Mouse (Mus musculus) C2C12 (cell line): Measurements from ENCODE around the gene Atp11c. TPM values are rescaled to one million over a fixed set of nuclear protein-coding genes. Genes with fewer than 3 reads are reported as not detected.

Experiments
- H3K27me3 ChIP-seq: one replicate; pipeline ENCODE4 v1.6.1; 2011; ENCODE audit not compliant: control insufficient read depth, insufficient read depth, insufficient read length
- H3K36me3 ChIP-seq: one replicate; pipeline ENCODE4 v1.6.1; 2011; ENCODE audit not compliant: control insufficient read depth, insufficient read depth
- H3K4me3 ChIP-seq: one replicate; pipeline ENCODE4 v1.5.1; 2011; ENCODE audit warnings: mild to moderate bottlenecking, control low read depth; ENCODE audit not compliant: poor library complexity, insufficient read depth, severe bottlenecking
- H3K79me2 ChIP-seq: one replicate; pipeline ENCODE4 v1.6.1; 2011; ENCODE audit not compliant: control insufficient read depth, insufficient read depth
- H3K79me3 ChIP-seq: one replicate; pipeline ENCODE4 v1.6.1; 2011; ENCODE audit warnings: low read depth, control low read depth
- H3ac ChIP-seq: one replicate; pipeline ENCODE3; 2011; ENCODE audit warnings: low read depth; ENCODE audit not compliant: control insufficient read depth, insufficient read length
- CEBPB ChIP-seq: IDR thresholded peaks from one replicate; pipeline ENCODE4 v1.6.1; 2011; ENCODE audit warnings: low read depth, mild to moderate bottlenecking, control low read depth, moderate library complexity
- CTCF ChIP-seq: IDR thresholded peaks from one replicate; pipeline ENCODE4 v1.5.1; 2011; ENCODE audit not compliant: control insufficient read depth, insufficient read depth, insufficient read length
- FOSL1 ChIP-seq: IDR thresholded peaks from one replicate; pipeline ENCODE4 v1.8.0; 2011; ENCODE audit warnings: mild to moderate bottlenecking, low read length; ENCODE audit not compliant: poor library complexity, insufficient read depth, severe bottlenecking
- MAX ChIP-seq: IDR thresholded peaks from one replicate; pipeline ENCODE4 v1.6.1; 2011; ENCODE audit warnings: mild to moderate bottlenecking, control low read depth
- MYOD1 ChIP-seq: IDR thresholded peaks from one replicate; pipeline ENCODE4 v1.6.1; 2011; ENCODE audit warnings: low read depth; ENCODE audit not compliant: control insufficient read depth, insufficient read length
- MYOG ChIP-seq: IDR thresholded peaks from one replicate; pipeline ENCODE4 v1.6.1; 2011; ENCODE audit not compliant: control insufficient read depth, insufficient read length; ENCODE audit errors: extremely low read depth
- USF1 ChIP-seq: IDR thresholded peaks from one replicate; pipeline ENCODE4 v1.6.1; 2011; ENCODE audit warnings: low read depth, mild to moderate bottlenecking, control low read depth, moderate library complexity
- polyA plus RNA-seq: library from polyadenylated mRNA; unstranded; fragments of >200 nt; fragmentation: generic; extraction: Trizol; gene quantifications from one replicate; pipeline ENCODE4 v1.2.1, GENCODE M21; 2012; ENCODE audit warnings: missing spikeins

Atp11c gene
- polyA plus RNA-seq, 1 experiment = 2.0 TPM

DNA sequence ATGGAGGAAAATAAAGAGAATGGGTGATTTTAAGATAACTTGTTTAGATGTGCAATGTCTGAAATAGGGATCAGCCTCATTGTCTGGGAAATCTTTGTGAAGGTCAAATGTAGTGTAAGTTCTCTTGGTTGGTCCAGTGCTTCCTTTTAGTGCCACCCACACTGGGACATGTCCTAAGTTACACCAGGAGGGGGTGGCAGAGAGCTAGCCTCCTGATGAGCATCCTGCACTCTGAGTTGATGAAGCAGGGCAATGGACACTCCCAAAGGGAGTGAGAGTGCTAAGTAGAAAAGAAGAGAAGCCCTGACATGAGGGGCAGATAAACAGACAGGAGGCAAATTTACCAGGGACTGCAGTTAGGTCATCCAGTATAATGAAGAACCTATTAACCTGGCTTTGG, 88.5 kb downstream of the Atp11c start:
- Histone ChIP-seq H3K36me3 (no peaks in the 10 kb centered on the region), H3K4me3 (no peak overlapping the region), H3K79me2 (no peaks in the 10 kb centered on the region), H3K27me3 (no peaks in the 10 kb centered on the region), H3K79me3 (no peaks in the 10 kb centered on the region), H3ac (no peak overlapping the region)
- TF ChIP-seq CEBPB (no peak), MYOG (no peak), CTCF (no peak), USF1 (no peak), MAX (no peak), MYOD1 (no peak), FOSL1 (no peak)

- Histone ChIP-seq H3K4me3 (no peak overlapping the region), H3K79me2 (no peaks in the 10 kb centered on the region), H3K36me3 (no peaks in the 10 kb centered on the region), H3K27me3 (no peaks in the 10 kb centered on the region), H3ac (no peak overlapping the region), H3K79me3 (no peaks in the 10 kb centered on the region)
- TF ChIP-seq FOSL1 = no peak
- TF ChIP-seq CTCF = no peak
- TF ChIP-seq CEBPB = no peak
- TF ChIP-seq MYOG = no peak
- no peak for TF ChIP-seq MAX
- TF ChIP-seq MYOD1 = no peak
- TF ChIP-seq USF1 = no peak
Measured at GRCm38 (mm10) chrX:60497750-60498149, 94.7 kb downstream of the Atp11c start.

- Histone ChIP-seq H3K27me3 (no peaks in the 10 kb centered on the region), H3ac (no peak overlapping the region), H3K79me2 (no peaks in the 10 kb centered on the region), H3K4me3 (no peak overlapping the region), H3K36me3 (no peaks in the 10 kb centered on the region), H3K79me3 (no peaks in the 10 kb centered on the region)
- no peak for TF ChIP-seq MYOG
- no peak for TF ChIP-seq MYOD1
- TF ChIP-seq MAX = no peak
- no peak for TF ChIP-seq USF1
- no peak for TF ChIP-seq FOSL1
- no peak for TF ChIP-seq CEBPB
- no peak for TF ChIP-seq CTCF
Measured at GRCm38 (mm10) chrX:60495308-60495707, 97.2 kb downstream of the Atp11c start.

GRCm38 (mm10) chrX:60463786-60464185, 128.7 kb downstream of the Atp11c start:
- H3K36me3 ChIP-seq = no peaks in the 10 kb centered on the region
- H3K27me3 ChIP-seq = no peaks in the 10 kb centered on the region
- no peak overlapping the region for H3K4me3 ChIP-seq
- no peaks in the 10 kb centered on the region for H3K79me3 ChIP-seq
- TF ChIP-seq USF1 = no peak
- no peak for TF ChIP-seq CTCF
- TF ChIP-seq FOSL1 = no peak
- no peak for TF ChIP-seq CEBPB
- no peak for TF ChIP-seq MYOG
- no peak for TF ChIP-seq MYOD1
- no peak for TF ChIP-seq MAX
- H3ac ChIP-seq = no peak overlapping the region
- no peaks in the 10 kb centered on the region for H3K79me2 ChIP-seq

DNA sequence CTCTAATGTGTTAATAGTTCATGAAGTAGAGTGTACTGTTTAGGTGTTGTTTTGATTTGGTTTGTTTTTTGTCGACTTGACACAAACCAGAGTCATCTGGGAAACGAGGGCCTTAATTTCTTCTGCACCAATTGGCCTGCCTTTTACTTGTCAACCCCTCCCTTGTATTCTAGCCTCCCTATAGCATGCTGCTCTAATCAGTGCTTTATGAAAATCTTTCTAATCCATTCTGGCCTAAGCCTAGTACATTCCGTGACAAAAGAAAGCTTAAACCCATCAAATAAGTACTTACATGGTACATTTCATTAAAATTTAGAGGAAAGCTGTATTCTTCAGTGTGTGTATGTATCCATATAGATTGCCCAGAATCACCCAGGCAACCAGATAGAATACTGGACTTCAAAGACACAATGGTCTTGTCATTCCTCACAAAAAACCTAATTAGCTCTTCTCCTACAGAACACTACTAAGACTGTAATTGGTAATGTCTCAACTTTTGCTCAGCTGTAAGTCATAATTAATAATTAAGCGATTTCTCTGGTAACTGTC, 177.9 kb downstream of the Atp11c start:
- Histone ChIP-seq H3K79me2 (no peaks in the 10 kb centered on the region), H3K4me3 (no peak overlapping the region), H3K79me3 (no peaks in the 10 kb centered on the region), H3K27me3 (no peaks in the 10 kb centered on the region), H3ac (no peak overlapping the region), H3K36me3 (no peaks in the 10 kb centered on the region)
- TF ChIP-seq MYOD1 = no peak
- no peak for TF ChIP-seq CEBPB
- TF ChIP-seq FOSL1 = no peak
- no peak for TF ChIP-seq CTCF
- no peak for TF ChIP-seq USF1
- TF ChIP-seq MYOG = no peak
- no peak for TF ChIP-seq MAX

DNA sequence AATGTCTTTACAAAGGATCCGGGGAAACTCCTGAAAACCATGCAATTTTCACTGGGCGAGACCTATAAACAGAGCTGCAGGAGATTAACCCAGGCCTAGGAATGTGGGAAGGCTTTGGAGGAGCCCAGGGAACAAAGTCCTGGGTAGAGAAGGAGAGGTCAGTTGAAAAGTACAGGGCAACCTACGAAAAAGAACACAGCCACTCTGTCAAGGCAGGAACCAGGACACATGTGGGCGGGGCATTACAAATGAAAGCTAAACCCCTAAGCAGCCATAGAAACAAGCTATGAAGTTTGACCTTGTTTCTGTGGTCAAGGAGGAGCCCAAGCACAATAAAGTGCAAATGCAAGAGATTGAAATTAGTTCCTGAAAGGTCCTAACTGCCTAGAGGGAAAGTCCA, 186.8 kb downstream of the Atp11c start:
- H3K79me3 ChIP-seq = peaks cover 5% of the 10 kb centered on the region
- H3ac ChIP-seq = no peak overlapping the region
- no peak overlapping the region for H3K4me3 ChIP-seq
- no peak for TF ChIP-seq CTCF
- H3K27me3 ChIP-seq = no peaks in the 10 kb centered on the region
- no peaks in the 10 kb centered on the region for H3K36me3 ChIP-seq
- peaks cover 5% of the 10 kb centered on the region for H3K79me2 ChIP-seq

DNA sequence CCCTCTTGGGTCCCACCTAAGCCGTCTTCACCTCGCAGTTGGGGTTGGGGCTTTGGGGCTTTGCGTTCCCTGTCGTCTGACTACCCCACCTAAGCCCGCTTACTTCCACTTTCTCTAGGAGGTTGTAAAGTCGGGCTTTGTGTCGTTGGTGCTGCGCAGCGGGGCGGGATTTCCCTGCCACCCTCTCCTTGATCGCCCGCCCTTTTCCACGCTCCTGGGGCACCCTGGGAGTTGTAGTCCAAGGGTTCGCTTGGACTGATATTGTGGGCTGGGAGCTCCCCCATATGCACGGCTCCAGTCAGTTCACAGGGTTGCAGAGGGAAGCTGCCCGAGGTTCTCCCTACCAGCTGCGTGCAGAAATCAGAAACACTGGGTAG, 187.8 kb downstream of the Atp11c start:
- Histone ChIP-seq H3K36me3 (no peaks in the 10 kb centered on the region), H3K79me2 (peaks cover 8% of the 10 kb centered on the region), H3ac (peak overlapping the region; percentile 89), H3K27me3 (no peaks in the 10 kb centered on the region), H3K79me3 (peaks cover 5% of the 10 kb centered on the region), H3K4me3 (peak overlapping the region; percentile 37)
- TF ChIP-seq MYOD1 (no peak), CTCF (peak; percentile 37), MAX (no peak), FOSL1 (no peak)
